Mouse (Mus musculus) adrenal gland, postnatal 36 days (tissue): ENCODE data around the gene Mars2. TPM values are rescaled to one million over a fixed set of nuclear protein-coding genes. Genes with fewer than 3 reads are reported as not detected.

ENCODE experiments used
- DNase-seq, 2 experiments: peaks; one replicate each; pipeline ENCODE4 v3.0.0; 2021; ENCODE audit warnings: mixed read lengths in 1 of 2
- long read RNA-seq, 2 experiments: library from polyadenylated mRNA; stranded (forward); transcript quantifications; one replicate each; pipeline ENCODE4 v2.0.0; 2021; ENCODE audit warnings: borderline sequencing depth in 2 of 2
- total RNA-seq, 2 experiments: library from RNA; stranded (reverse); gene quantifications; 2 replicates each; pipeline ENCODE4 v1.2.3; 2021

Mars2 gene
- 1 to 10 TPM; 6.9 to 8.9 TPM for total RNA-seq
- long read RNA-seq, experiment 1, full-length matches to known transcripts, result 14 of 16 reads
- long read RNA-seq, experiment 1, partial matches to known transcripts, result 0 of 16 reads
- long read RNA-seq, experiment 1, other reads (novel, unspliced or antisense), result 2 of 16 reads
- long read RNA-seq, experiment 2, full-length matches to known transcripts, result 2 of 2 reads
- long read RNA-seq, experiment 2, partial matches to known transcripts, result 0 of 2 reads
- long read RNA-seq, experiment 2, other reads (novel, unspliced or antisense), result 0 of 2 reads

DNA sequence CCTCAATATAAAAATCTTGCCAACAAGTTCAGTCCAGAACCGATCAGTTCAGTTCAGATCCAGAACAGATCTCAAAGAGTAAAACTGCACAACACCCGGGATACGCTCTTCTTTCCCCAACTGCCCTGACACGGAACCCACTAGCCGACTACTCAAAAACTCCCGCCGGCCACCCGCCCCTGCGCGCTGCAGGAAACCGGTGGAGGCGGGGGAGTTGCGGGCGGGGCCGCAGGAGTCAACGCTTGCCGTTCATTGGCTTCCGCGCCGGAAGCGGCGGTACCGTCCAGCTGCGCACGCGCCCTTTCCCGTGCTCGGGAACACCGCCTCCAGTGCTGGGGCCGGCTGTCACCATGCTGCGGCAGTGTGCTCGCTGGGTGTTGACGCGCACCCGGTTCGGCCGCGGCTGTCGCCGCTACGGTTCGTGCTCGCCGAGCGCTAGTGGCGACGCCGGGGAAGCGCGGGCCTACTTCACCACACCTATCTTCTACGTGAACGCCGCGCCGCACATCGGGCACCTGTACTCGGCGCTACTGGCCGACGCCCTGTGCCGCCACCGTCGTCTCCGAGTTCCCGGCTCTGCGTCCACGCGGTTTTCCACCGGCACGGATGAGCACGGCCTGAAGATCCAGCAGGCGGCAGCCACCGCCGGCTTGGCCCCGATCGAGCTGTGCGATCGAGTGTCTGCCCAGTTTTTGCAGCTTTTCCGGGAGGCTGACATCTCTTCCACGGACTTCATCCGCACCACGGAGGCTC is at the start of gene Mars2:
TSS of gene Mars2 (plus strand) at position 288 of the 753 bp plus-strand sequence.
- DNase-seq, result peak; percentile 97 to 99

DNA sequence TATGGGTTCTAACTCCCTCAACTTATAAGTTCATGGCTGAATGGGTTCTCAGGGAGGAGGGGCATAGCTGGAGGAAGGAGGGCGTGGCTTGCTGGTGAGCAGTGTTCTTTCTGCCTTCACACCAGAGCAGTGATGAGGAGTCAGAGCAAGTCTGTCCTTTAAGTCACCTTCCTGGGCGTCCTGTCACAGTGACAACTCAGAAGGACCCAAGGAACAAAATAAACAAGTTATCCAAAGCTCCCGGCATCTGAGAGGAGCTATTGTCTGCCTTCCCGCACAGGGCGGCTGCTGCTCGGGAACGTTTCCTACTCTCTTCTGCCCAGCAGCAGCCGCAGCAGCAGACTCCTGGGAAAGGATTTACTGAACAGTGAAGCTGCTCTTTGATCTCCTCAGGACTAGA is 45.0 kb upstream of the Mars2 start:
- no peak for DNase-seq

DNA sequence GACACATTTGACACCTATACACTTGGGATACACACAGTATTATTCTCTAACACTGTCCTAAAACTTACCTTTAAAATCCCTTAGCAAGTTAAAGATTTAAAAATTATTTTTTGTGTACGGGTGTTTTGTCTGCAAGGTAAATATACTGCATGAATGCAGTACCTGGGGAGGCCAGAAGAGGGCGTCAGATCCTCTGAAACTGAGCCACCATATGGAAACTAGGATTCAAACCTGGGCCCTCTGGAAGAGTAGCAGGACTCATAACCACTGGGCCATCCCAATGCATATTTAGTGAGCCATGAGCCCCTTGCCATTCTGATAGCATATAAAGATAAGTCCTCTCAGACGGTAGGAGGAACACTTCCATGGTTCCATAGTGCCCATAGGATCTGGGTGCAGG is 44.2 kb upstream of the Mars2 start:
- DNase-seq, result peak; percentile 59 to 70

DNA sequence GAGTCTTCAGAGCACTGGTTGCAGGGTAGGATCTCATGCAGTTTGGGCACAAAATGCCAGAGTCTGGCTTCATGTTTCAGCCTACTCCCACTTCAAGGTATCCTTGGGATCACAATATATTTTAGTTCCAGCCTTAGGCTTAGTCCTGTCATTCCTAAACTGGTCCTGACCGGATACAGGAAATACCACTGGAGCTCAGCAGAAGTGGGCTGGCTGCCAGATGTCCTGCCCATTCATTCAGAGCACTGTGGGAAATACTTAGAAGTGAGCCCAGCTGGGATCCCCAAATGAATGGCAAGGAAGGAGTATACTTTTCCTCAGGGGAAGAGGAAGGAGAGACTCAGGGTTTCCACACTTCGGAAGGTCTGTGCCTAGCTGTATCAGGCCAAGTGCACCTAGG is 43.7 kb upstream of the Mars2 start:
- peak; percentile 71 to 77 for DNase-seq

DNA sequence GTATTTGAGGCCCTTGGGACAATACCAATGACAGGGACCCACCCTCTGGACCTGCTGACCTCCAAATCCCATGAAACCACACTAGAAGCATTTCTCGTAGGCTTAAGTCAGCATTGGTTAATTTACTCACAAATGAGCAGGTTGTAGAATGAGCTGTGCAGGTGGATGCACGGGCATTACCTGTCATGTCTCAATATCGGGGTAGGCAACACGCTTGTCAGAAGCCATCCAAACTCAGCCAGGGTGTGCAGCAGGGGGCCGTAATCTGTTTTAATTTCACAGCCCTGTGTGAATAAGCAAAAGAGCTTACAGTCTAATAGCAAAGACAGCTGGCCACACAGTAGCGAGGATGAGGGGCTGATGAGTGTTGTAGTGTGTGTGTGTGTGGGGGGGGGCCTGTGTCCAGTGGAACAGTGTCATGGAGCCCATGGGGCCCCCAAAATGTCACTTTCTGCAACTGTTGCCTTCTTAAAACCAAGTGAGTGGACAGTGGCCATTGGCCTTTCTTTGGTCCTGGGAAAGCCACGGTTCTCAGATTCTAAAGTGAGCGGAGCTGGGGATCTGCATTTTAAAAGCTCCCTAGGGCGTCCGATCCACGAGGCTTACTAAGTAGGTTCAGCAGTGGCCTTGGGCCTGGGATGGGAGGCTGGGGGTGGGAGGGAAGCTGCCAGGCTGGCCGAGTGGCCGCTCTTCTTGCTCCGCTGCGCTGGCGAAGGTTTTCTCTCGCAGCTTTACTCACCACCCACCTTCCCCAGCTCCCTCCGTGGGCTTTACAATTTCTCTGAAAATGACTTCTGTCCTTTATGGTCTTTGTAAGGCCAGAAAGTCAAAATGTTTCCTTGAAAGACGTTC is 42.7 kb upstream of the Mars2 start:
- peak; percentile 55 to 65 for DNase-seq

DNA sequence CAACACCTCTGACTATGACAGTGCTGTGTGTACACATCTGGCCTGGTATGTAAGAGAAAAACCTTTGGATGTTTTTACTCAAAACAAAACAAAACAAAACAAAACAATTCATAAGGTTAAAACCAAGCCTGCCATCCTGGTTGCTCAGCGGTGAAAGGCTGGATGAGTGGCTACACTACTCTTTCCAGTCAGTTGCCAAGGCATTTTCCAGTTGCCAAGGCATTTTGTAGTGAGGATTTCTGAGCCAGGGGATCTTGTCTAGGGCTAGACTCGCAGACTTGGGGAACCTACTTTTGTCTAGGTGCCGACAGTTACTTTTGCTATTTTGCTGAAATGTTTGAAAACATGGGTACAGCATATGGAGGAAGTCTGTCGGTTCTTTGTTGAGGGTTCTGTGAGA is 42.0 kb upstream of the Mars2 start:
- DNase-seq, result no peak

DNA sequence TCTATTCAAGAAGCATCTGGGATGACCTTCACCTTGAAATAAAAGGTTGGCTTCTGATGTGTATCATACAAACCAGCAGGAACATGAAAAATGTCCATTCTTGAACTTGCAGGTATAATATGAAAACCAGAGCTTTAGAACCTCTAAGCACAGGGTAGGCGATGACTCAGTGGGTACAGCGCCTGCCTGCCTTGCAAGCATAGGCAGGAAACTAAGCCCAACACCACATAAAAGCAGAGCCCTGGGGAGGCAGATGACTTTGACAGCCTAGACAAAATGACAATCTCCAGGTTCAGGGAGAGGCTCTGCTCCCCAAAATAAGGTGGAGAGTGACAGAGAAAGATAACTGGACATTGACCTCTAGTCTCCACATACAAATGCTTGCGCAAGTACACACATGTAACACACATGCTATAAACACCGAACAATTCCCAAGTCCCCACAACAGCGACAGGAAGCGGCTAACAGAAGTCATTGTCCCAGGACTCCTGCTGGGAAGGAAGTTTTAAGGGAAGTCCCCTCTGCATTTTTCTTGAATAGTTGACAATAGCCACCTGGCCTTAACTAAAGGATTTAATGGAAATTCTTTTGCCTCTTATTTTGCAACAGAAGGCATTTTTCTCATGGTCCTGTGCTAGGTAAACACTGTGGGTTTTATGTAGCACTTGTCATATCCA is 40.5 kb upstream of the Mars2 start:
- peak in 1 of 2 experiments; percentile 56 for DNase-seq

DNA sequence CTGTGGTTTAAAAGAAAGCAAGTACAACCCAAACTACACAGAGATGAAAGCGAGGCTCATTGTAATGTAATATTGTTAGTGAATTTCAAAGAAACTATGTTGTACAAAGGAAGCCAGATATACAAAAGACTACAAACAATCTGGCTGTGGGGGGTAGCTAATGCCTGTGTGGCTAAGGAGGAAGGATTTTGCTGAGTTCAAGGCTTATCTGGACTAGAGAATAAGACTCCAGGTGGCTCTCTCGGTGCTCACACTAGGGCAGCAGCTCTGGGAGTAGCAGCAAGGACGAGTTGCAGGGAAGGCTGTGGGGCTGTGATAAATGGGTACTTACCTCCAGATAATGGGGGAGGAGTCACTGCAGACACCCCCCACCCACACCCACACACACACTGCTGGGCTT is 38.3 kb upstream of the Mars2 start:
- DNase-seq, result no peak

DNA sequence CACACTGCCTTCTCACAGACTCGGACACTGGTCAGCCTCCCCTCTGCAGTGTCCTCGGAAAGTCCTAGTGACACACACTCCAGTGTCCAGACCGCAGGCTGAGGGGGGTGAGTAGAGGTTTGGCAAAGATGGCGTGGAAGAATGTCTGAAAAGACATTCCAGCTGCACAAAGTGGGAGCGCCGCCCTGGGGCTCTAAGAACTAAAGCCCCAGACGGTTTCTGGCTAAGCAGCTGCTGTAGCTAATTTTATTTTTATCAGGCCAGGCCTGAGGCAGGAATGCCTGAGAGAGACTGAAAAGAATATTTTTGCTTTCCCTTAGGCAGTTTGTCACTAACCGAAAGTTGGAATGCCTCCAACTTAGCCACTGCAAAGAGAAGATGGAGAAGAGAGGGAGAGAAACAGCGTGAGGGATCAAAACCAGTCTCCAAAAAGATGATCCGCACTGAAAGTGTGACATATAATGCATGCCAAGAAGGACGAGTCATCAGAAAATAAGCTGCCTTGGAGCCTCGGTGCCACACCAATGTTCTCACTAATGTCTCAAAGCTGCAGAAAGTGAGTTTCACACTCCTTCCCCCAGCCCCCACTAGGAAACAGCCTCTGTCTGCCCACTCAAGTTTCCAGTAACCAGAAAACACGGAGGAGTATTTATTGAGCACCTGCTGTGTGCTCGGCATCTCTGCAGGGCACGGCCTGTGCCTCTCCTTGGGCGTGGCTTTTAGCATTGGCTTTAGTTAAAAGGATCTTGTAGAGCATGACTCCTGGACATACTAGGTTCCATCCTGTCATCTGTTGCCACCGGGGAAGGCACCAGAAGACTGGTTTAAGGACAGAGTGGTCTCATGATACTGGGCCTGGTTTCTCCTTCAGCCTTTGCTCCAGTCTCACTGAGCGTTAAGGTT is 34.9 kb upstream of the Mars2 start:
- DNase-seq, result peak; percentile 74 to 77

DNA sequence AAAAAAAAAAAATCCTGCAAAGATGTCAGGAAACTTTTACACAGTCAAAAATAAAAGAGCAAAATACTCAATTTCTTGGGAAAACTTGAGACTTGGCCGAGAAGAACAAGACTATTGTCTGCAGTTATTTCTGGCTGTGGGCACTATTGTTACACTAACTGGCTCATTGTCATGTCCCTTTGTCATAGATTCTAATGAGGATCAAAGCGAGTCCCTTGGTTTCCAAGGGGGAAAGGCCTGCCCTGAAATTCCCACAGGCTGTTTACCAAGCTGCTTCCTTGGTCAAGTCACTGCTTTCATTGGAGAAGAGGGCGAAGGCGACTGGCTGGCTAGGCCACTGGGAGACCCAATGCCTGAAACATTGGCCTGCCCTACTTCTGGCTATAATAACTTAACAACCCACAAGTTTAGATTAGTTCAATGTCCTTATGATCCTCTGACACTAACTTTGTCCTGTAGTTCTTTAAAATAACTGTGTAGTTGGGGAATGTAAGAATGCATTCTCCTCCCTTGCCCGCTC is 31.1 kb upstream of the Mars2 start:
- DNase-seq, result no peak

DNA sequence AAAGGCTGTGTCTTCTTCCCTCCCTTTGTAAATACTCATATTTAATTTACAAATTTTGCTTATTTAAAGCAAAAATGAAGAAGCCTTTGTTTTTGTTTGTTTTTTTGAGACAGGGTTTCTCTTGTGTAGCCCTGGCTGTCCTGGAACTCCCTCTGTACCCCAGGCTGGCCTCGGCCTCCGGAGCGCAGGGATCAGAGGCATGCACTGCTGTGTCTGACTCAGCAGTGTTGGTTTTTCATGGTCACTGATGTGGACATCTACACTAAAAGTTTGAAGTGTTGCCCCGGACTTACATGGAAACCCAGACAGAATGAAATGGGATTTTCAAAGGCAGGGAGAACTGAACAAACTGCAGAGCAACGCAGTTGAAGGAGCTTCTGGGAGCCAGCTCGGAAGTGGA is 29.4 kb upstream of the Mars2 start:
- DNase-seq, result peak; percentile 58 to 74

DNA sequence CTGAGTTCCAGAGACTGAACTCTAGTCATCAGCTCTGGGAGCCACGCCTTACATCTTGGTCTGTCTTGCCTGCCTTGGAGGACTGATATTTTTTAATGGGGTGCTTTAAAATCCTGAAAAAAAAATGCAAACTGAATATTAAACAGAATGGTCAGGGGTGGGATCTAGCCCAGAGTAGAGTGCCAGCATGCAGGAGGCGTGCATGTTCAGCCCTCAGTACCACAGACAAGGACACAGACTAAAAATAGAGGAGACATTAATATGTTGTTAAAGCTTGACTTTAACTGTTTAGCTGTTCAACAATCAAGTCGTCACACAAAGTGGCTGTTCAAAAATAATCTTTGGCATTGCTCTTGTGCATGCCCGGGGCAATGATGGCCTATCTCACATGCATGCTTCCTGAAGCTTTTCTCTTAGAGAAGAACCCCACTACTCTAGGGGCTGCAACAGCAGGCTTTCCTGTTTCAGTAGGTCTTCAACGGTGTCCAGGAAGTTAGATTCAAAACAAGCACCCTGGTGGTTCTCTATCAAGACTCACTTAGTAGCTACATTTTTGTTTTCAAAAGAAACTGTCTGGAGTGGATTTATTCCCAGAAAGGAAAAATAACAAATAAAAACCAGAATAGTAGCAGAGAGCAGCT is 28.4 kb upstream of the Mars2 start:
- no peak for DNase-seq

DNA sequence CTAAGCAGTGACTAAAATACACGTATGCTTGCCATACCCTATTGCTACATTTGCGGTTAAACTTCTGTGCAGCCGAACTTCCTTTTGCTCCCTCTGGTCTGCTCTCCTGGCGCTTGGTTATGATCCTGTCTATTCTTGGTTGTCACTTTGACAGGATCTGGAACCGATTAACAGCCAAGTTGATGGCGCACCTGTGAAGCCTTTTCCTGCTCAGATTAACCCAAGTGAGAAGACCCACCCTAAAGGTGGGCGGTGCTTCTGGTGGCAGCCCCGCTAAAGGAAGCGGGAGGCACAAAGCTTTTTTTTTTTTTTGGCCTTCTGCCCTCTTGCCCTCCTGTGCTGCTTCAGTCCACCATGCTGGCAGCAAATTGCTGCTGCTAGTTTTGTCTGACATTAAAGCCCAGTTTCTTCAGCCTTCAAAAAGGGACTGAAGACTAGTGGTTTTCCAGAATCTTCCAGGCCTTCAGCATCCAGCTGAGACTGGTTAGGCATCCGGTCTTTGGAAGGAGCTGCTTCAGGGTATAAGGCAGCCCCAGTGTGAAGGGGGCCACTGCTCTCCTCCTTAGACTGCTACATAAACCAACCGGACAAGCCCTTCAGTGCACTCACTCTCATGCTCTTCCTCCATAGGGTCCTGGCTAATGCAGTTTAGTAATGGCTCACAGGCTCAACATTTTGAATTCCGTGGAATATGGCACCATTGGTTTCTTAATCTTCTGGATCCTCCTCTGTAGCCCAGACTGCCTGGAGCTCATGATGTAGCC is 26.6 kb upstream of the Mars2 start:
- DNase-seq, result peak in 1 of 2 experiments; percentile 49

DNA sequence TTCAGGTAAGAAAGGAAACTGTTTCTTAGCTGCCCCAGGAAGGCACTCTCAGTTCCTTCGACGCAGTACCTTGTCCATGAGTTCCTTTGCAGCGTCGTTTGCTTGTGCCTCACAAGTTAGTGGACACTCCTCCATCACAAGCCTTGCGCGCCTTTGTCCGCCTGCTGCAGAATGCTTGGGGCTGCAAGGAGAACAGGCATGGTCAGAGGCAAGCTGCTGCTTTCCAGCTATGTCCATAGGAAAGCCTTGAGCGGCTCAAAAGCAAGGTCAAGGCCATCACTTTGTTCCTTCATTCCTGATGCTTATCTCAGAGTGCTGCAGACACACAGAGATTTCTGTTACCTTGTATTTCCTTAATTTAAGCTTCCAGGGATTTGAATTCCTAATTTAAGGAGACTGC is 25.9 kb upstream of the Mars2 start:
- peak in 1 of 2 experiments; percentile 50 for DNase-seq

DNA sequence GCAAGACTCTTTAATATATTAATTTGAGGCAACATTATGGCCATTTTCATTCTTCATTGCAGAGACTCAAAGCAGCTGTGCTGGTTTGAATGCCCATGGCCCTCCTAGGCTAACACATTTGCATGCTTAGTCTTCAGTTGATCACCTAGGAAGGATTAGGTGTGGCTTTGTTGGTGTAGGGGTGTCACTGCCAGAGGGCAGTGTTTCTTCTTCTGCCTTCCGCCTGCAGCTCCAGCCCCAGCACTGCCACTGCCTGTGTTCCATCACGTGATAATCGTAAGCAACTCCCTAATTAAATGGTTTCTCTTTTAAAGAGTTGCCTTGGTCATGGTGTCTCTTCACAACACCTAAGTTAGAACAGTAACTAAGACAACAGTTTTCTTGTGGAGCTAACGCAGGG is 24.2 kb upstream of the Mars2 start:
- DNase-seq, result no peak

DNA sequence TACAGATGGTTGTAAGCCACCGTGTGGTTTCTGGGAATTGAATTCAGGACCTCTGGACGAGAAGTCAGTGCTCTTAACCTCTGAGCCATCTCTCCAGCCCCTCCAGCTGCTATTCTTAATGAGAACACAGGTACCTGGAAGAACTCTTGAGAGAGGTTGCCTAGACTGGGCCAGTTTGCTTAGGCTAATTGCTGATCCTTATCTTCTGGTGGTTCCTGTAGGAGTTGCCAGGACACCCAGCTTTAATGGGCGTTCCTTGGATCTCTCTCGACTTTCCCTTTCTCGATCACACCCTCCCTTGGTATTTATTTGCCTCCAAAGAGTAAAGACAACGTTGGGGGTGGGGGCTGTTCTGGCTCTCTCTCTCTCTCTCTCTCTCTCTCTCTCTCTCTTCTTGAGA is 23.5 kb upstream of the Mars2 start:
- no peak for DNase-seq

DNA sequence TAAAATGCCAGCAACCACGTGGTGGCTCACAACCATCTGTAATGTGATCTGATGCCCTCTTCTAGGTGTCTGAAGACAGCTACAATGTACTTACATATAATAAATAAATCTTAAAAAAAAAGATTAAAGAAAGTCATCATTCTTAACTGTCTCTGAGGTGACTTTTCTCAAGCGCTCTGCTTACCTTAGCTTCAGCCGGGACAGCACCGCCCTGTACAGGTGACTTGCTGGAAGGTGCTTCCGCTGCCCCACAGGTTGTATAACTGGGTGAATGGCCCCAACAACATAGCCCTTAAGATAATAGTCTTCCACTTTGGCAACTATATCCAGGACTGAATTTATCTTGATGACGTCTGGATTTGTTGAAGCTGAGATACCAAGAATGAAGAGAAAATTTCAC is 23.0 kb upstream of the Mars2 start:
- no peak for DNase-seq

DNA sequence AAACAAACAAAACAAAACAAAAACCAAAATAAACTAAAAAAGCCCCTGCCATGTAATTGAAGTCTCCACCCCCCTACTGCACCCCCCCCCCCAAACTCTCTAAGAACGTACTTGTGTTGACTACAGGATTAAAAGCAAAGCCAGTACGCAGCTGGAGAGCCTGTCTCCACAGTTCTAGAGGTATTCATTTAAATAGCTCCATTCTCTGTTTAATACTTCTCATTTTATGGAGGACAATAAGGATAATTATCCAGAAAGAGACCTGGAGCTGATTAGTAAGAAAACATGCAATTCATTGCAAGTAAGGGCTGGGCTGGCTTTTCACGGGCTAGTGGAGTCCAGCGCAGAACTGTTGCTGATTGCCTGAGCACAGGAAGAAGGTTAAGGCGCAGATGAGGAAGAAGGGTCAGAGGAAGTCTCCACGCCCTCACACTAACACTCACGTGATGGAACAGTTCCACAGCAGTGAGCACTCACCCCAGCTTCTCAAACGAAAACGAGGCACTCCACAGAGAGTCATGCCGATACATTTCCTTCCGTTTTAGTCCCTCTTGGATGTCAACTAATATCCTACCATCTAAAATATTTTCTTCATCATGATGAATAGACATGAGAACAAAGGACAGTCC is 21.7 kb upstream of the Mars2 start:
- DNase-seq, result peak in 1 of 2 experiments; percentile 23

DNA sequence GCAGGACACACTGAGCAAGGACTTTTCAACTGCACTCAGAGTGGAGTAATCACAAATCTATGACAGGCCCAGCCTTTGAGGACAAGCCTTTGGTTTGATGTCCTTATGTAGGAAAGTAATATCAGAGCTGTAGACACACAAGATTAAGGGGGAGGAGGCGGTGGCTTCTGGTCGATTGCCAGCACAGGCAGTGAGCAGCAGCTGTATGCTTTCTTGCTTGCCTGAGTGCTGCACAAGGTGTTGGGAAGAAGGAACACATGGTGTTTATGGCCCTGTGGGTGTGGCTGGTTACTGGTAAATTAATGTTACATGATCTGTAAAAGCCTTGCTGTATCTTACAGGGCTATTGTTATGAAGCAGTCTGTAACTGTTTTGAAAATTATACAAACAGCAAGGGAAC is 19.8 kb upstream of the Mars2 start:
- DNase-seq, result peak; percentile 62 to 69
